Mouse (Mus musculus): ENCODE results near the gene Klk1b5.
"Not testable (repeated sequence)": the region's sequence is repeated elsewhere in the genome, so short reads cannot be mapped to it uniquely, and the experiment has no call there.

The Klk1b5 gene

DNA sequence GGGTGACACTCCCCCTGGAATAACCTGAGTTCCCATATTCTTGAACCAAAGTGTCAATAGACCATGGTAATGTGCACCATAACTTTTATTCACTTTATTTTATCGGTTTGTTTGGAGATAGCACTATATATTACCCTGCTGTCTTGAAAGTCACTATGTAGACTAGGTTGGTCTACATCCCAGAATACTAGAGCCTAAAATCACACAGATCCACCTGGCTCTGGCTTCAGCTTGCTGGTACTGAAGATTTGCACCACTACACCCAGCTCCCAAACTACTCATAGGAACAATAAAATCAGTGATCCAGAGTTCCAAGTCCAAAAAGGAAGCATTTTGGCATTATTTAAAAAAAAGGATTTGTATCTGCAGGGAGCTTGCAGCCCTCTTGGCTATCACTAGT is at the start of gene Klk1b5:
Klk1b5 (plus strand) TSS at position 301 of the 400 bp plus-strand sequence.
- no peak for DNase-seq (ENCODE audit: low spot score in 2 of 2)

DNA sequence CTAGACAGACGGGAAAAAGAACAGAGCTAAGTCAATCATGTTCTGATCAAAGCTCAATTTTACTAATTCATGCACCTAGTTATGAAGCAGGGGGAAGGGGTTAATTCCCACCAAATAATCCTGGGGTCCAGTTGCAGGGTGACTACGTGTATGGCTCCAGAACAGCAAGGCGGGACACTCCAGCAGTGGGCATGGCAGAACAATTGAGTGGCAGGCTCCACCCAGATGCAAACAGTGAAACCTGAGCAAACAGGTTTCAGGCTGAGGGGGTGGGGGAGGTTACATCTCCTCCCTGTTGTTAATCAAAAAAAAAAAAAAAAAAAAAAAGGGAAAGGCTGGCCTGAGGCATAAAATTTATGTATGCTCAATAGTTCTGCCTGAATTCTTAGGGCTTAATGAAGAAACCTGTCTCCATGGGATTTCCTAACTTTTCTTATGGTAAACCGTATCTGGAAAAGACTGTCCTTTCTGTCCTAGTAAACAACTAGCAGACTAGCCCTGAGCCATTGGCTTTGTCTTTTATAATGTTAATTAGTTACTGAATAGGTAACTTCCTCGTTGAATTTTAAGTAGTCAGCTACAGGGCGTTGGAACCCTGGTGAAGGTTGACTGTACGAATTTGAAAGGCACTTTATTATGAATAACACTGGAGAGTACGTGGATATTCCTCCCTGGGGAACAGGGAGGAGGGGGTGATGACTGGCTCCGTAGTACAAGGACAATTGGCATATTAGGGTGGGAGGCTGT is 36.3 kb upstream of the Klk1b5 start:
- no peak for DNase-seq (ENCODE audit: low spot score in 2 of 2)

DNA sequence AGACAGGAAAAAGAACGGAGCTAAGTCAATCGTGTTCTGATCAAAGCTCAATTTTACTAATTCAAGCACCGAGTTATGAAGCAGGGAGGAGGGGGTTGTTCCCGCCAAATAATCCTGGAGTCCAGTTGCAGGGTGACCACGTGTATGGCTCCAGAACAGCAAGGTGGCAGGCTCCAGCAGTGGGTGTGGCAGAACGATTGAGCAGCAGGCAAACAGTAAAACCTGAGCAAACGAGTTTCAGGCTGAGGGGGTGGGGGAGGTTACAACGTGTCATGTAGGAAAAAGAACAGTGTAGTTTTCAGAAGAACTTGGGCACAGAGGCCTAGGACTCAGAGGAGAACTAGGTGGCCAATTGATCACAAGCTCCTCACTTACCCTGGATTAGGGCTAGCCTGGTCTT is 29.2 kb upstream of the Klk1b5 start:
- DNase-seq (ENCODE audit: low spot score in 2 of 2): not testable (repeated sequence)

DNA sequence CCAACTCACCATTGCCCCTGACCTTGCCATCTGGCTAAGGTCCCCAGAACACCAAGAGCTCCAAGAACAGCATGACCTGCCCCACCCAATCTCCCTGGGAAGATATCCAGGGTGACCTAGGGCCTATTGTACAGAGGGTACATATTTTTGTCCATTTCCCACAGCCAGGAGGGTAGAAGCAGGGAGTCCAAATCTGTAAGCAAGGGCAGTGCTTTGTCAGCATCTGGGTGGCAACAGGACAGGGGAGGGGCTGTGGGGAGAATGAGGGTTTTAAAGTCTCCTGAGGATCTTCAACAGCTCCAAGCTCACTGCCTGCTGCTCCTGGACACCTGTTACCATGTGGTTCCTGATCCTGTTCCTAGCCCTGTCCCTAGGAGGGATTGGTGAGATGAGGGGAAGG is 27.8 kb upstream of the Klk1b5 start, which contains the start of gene Klk1b24:
Klk1b24 (plus strand) TSS at position 301 of the 400 bp plus-strand sequence.
- DNase-seq (ENCODE audit: low spot score in 2 of 2): not testable (repeated sequence)

DNA sequence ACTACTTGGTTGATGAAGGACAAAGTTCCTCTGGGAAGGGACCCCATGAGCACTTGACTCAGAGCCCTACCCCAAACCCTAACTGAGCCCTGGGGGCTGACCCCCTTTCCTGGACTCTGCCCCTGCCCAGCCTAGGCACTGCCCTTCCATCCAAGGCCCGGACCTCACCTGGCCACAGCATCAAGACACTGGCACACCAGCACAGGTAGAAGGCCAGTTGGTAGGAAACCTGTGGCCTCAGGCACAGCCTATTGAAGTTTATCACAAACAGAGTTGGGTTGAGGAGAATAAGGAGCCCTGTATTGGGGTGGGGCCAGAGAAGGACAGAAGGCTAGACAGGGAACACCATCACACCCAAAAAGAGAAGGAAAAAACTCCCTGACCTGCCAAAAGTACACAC is 22.3 kb upstream of the Klk1b5 start:
- DNase-seq (ENCODE audit: low spot score in 2 of 2): peak in 1 of 2 experiments; percentile 54

DNA sequence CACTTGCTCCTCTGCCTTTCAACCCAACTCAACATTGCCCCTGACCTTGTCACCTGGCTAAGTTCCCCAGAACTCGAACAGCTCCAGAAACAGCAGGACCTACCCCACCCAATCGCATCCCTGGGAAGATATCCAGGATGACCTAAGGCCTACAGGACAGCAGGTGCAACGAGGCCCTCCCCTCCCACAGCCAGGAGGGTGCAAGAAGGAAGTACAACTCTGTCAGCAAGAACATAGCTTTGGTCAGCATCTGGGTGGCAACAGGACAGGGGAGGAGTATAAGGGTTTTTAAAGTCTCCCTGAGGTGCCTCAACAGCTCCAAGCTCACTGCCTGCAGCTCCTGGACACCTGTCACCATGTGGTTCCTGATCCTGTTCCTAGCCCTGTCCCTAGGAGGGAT is 17.9 kb upstream of the Klk1b5 start, which contains the start of gene Klk1b3:
Klk1b3 (plus strand) TSS at position 301 of the 400 bp plus-strand sequence.
- DNase-seq (ENCODE audit: low spot score in 2 of 2): no peak

DNA sequence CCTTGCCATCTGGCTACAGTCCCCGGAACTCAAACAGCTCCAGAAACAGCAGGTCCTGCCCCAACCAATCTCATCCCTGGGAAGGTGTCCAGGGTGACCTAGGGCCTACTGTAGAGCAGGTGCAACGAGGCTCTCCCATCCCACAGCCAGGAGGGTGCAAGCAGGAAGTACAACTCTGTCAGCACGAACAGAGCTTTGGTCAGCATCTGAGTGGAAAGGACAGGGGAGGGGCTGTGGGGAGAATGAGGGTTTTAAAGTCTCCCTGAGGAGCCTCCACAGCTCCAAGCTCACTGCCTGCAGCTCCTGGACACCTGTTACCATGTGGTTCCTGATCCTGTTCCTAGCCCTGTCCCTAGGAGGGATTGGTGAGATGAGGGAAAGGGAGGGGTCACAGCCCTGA is 8.6 kb upstream of the Klk1b5 start, which contains the start of gene Klk1b4:
Klk1b4 (plus strand) TSS at position 301 of the 400 bp plus-strand sequence.
- not testable (repeated sequence) for DNase-seq (ENCODE audit: low spot score in 2 of 2)

DNA sequence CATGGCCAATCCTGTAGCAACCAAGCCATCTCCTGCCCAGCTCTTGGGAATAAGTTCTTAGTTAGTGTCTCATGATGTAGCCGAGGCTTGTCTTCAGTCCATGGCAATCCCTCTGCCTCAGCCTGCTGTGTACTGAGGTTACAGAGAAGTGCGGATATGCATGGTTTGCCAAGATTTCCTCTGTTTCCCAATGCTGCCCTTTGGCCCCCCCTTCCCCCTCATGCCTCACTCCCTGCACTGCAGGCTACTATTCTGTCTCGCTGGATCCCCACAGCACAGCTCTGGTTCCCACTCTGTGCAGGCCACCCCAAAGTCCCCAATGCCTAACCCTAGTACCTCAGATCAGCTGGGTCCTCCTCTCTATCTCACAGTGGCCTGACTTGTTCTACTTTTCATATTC is 7.4 kb upstream of the Klk1b5 start:
- DNase-seq (ENCODE audit: low spot score in 2 of 2): no peak

DNA sequence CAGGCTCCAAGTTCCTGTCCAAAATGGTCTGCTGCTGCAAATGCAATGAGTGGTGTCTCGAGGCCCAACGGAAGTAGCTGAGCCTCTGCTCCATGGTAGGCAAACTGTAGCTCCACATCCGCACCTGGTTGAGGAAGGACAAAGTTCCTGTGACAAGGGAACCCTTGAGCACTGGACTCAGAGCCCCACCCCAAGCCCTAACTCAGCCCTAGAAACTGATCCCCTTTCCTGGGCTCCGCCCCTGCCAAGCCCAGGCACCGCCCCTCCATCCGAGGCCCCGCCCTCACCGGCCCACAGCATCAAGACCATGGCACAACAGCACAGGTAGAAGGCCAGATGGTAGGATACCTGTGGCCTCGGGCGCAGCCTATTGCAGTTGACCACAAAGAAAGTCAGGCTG is 5.9 kb downstream of the Klk1b5 start:
- not testable (repeated sequence) for DNase-seq (ENCODE audit: low spot score in 2 of 2)

DNA sequence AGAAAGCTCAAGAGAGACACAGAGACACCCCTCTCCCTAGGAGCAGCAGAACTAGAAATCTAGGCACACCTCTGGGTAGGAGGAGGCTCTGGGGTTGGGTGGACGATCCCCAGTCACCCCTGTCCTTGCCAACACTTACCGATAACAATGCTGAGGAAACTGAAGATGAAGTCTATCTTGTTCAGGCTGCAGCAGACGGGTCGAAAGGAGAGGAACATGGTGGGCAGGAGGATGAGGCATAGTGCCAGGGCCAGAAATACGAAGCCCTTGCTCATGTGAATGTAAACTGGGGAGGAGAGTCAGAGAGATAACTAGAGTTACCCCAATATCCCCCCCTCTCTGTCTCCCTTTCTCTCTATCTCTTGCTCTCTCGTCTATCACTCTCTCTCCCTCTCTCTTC is 6.6 kb downstream of the Klk1b5 start:
- not testable (repeated sequence) for DNase-seq (ENCODE audit: low spot score in 2 of 2)

DNA sequence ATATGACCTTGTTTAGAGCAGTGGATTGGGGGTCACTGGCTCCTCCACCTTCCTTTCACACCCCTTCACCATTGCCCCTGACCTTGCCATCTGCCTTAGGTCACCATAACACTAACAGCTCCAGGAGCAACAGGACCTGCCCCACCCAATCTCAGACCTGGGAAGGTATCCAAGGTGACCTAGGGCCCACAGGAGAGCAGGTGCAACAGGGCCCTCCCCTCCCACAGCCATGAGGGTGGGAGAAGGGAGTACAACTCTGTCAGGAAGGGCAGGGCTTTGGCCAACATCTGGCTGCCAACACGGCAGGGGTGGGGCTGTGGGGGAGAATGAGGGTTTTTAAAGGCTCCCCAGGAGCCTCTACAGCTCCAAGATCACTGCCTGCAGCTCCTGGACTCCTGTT is 9.3 kb downstream of the Klk1b5 start, which contains the start of gene Klk1:
Klk1 (plus strand) TSS at position 285 of the 400 bp plus-strand sequence.
- no peak for DNase-seq (ENCODE audit: low spot score in 2 of 2)

DNA sequence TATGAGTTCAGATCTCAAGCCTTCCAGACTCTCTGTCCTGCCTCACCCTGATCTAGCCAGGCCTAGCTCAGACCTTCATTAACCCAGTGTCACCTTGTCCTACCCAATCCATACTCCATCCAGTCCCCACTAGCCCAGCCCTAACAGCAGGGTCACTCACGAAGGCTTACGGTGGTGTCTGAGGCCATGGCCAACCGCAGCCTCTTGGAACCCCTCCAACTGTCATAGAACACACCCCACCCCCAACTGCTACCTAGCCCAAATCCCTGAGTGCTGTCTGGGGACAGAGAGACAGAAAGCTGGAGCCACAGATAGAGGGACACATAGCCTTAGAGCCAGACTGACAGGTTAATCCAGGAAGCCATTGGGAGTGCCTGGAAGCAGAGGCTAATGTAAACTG is 20.2 kb downstream of the Klk1b5 start, which contains the start of gene Gm36864:
Gm36864 (plus strand) TSS at position 269 of the 400 bp plus-strand sequence.
- DNase-seq (ENCODE audit: low spot score in 2 of 2): no peak

DNA sequence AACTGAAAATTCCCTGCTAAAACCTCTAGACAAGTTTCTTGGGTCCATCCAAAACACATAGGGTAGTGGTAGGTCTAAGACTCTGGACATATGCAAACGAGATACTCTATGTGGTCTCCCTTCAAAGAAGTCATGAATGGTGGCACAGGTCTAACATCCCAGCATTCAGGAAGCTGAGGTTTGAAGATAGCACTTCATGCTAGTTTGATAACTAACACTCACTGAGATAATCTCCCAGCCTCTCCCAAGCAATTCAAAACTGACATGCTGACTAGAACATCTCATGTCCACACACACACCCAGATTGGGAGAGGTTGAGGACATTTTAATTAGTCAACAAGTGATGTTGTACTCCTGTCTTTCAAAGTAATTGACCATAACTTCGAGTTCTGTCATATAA is 24.2 kb downstream of the Klk1b5 start:
- DNase-seq (ENCODE audit: low spot score in 2 of 2): no peak

DNA sequence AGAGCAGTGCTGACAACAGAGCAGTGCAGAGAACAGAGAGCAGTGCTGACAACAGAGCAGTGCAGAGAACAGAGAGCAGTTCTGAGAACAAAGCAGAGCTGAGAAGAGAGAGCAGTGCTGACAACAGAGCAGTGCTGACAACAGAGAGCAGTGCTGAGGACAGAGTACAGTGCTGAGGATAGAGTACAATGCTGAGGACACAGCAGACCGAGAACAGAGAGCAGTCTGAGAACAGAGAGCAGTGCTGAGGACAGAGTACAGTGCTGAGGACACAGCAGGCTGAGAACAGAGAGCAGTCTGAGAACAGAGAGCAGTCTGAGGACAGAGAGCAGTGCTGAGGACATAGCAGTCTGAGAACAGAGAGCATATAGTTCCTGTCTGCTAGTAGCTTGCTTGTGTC is 25.0 kb downstream of the Klk1b5 start:
- no peak for DNase-seq (ENCODE audit: low spot score in 2 of 2)

DNA sequence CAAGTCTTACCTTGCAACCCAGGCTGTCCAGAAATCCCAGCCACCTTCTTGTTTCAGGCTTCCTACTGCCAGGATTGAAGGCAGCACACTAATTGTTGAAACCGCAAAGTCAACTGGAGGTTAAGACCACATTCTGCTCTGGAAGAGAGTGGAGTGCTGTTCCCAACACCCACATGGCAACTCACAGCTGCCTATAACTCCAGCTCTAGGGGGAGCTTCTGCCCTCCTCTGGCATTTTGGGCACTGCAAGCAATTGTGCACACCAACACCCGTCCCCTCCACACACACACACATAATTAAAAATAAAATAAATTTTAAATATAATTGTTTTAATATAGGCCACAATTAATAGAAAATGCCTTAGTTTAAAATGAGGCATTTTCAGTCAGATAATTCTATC is 25.4 kb downstream of the Klk1b5 start:
- no peak for DNase-seq (ENCODE audit: low spot score in 2 of 2)

DNA sequence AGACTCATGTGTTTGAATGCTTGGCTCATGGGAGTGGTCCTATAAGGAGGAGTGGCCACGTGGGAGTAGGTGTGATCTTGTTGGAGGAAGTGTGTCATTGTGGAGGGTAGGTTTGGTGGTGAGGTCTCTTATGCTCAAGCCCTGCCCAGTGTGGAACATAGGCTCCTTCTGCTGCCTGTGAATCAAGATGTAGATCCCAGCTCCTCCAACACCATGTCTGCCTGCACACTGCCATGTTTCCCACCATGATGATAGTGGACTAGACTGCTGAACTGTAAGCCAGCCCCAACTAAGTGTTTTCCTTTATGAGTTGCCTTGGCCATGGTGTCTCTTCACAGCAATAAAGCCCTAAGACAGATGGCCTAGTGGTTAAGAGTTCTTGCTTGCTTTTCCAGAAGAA is 28.3 kb downstream of the Klk1b5 start:
- no peak for DNase-seq (ENCODE audit: low spot score in 2 of 2)

DNA sequence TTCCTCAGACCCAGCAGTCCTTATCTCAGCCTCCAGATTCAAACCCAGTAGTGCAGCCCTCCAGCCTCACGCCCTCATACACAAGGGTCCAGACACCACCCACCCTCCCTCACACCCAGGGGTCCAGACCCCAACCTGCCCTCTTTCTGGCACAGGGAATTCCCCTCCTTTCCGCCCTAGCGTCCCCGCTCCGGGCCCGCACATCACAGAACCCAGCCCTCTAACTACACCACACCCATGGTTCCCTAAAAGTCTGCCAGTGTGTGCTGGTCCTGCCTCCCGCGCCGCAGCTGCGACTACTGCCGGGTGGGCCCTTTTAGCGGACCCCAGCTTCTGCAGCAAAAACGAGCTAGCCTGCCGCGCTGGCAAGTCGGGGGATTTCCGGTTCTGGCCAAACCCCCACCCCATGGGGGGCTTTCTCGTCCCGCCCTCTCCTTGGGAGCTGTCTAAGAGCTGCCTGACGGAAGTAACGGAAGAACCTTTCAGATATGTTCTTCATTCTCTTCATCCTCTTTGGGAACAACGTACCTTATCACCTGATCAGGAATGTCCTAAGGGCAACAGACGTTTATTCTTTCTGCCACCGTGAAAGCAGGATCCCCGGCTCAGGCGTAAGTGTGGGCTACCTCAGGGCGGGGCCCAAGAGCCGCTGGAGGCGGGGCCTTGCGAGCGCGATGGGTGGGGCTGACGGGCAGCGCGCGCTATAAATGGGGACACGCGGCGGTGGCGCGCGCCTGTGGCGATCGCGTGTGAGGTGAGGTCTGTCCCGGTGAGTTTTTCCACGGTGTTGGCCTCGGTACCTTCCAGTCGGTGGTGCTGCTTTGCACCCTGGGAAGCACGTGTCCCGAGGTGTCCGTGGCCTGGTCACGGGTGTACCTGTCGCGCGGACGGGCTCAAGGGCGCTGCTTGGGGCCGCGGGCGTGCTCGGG is 30.6 kb downstream of the Klk1b5 start, which contains the start of the genes 1700028J19Rik and 2410002F23Rik:
1700028J19Rik (minus strand) TSS at position 641 of the 929 bp plus-strand sequence.
2410002F23Rik (plus strand) TSS at position 668 of the 929 bp plus-strand sequence.
- peak; percentile 89 to 92 for DNase-seq (ENCODE audit: low spot score in 2 of 2)

DNA sequence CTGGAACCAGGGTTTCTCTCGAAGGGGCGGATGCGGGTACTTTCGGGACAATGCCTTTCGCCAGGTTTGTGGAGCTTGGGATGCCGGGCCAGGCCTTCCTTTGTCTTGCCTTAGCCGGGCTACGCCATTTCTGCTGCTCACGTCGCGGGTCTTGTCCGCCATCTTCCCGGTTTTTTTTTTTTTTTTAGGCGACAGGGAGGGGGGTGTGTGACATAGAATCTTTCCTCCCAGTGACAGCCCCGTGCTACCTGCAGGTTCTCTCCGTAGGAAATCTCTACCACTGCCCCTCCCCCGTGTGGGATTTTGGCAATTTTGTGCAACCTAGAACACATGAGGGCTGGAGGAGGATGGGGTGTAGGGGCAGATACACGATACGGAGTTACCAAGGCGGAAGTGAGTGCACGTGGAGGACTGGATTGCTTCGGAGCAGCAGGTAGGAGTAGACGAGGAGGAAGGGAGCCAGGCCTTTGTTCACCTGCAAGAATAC is 31.3 kb downstream of the Klk1b5 start:
- DNase-seq (ENCODE audit: low spot score in 2 of 2): no peak

DNA sequence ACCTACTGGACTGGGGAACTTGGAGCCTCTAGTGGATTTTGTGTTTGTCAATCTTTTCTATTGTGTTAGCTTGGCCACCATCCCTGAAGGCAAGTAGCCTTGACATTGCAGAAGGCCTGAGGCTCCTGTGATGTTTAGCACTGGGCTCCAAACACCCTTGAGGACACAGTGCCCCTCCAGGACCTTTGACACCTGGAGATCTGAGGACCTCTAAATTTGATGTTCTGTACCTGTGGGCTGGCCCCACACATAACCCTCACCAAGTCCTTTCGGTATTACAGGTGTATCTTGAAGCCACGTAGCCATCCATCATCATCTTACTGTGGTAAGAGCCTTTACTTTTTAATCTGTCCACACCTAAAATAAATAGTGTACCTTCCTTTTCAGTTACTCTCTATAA is 32.2 kb downstream of the Klk1b5 start:
- DNase-seq (ENCODE audit: low spot score in 2 of 2): no peak

DNA sequence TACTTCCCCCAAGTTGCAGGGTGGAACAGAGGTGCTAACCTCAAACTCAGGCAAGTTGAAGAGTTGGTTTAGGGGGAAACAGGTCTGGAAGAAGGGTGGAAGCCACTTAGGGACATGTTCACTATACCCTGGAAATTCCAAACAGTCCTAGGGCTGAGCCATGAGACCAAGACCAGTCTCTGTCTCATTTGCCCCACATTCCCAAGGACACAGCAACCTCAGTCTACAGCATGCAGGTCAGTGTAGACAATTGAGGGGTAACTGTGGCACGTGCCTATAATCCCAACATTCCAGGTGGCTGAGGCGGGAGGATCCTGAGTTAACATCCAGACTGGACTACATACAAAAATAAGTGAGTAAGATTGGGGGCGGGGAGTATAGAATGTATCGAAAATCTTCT is 33.5 kb downstream of the Klk1b5 start:
- DNase-seq (ENCODE audit: low spot score in 2 of 2): no peak

DNA sequence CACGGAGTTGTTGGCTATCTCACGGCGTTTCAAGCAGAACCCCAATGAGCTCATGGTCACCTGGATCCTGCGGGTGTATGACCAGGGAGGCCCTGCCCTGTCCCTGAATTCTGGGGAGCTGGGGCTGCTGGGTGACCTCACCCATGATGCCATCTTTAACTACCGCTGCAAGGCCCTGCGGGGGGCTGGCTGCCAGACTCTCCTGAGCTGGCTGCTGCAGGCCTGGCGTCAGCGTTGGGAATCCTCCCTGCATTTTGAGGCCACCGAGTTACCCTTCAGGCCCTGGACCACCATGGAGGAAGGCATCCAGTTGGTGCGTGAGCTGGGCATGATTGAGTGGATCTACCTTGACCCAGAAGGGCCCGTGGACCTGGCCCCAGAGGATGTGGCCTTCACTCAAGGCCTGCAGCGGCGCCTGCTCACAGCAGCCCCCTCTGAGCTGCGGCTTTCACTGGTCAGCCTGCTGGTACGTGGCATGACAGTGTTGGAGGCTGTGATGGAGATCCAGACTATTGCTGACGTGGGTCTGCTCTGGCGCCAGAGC is 35.1 kb downstream of the Klk1b5 start:
- DNase-seq (ENCODE audit: low spot score in 2 of 2): not testable (repeated sequence)
